Mouse (Mus musculus) heart, adult 2 months (tissue): ENCODE data around the gene Tnfrsf1b.

ENCODE experiments used
- CTCF ChIP-seq: fragments of 200-600 bp; IDR thresholded peaks from 2 replicates; pipeline ENCODE4 v1.8.1; 2022; ENCODE audit warnings: antibody characterized with exemption, mild to moderate bottlenecking, moderate library complexity
- EP300 ChIP-seq: fragments of 200-500 bp; IDR thresholded peaks from 2 replicates; pipeline ENCODE4 v1.6.1; 2011; ENCODE audit warnings: low read depth, low read length, control low read depth; ENCODE audit not compliant: insufficient read depth

DNA sequence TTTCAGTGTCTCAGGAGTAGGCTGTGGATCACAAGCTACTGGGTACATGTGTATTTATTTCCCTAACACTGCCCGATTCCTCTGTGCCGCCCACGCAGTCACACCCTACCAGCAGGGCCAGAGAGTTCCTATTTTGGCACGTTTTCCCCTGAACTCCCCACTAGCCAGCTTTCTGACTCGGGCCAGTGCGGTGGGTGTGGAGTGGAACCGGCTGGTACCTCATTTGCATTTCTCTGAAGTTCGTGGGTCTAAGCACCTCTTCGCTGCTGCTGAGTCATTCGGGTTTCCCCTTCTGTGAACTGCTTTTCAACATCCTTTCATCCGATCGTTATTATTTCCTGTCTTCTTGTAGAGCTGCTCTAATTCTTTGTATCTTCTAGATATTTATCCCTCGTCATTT, 7.7 kb upstream of the Tnfrsf1b start:
- TF ChIP-seq EP300 (no peak), CTCF (no peak)
